Mouse (Mus musculus): ENCODE measurements around the gene Rcc2.

The Rcc2 gene

DNA sequence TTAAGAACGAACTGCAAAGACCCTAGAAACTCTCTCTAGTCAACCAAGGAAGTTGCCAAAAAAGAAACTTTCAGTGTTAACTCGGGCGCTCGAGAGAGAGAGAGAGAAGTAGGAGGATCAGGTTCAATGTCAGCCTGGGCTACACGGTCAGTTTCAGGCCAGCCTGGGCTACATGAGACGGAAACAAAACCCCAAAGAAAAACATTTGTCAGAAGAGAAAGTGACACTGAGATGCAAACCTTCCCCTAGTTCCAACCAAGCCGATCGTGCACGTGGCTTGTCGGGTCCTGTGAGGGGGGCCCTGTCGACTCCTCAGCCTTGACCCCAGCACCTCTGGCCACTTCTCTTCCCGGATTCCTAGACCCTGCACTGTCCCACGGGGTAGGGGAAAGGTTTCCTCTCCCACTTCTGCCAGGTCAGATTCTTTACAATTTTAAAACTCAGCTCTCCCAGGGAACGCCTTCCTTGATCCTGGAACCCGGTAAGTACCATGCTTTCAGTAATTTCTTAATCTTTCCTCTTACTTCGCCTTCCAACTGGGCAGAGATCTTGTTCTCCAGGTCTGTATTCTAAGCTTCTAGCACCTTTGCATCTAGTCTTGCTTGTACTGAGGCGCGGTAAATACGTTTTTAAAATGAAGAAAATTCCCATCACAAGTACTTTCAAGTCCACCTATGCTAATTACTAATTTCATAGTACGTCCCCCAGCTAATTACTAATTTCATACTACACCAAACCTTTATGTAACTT, at the start of gene Rcc2:
Gene Rcc2, plus strand, starts transcription at position 273 of the 750 bp plus-strand sequence.
- peak; percentile 39 for DNase-seq (ENCODE audit: low read depth, low spot score)

DNA sequence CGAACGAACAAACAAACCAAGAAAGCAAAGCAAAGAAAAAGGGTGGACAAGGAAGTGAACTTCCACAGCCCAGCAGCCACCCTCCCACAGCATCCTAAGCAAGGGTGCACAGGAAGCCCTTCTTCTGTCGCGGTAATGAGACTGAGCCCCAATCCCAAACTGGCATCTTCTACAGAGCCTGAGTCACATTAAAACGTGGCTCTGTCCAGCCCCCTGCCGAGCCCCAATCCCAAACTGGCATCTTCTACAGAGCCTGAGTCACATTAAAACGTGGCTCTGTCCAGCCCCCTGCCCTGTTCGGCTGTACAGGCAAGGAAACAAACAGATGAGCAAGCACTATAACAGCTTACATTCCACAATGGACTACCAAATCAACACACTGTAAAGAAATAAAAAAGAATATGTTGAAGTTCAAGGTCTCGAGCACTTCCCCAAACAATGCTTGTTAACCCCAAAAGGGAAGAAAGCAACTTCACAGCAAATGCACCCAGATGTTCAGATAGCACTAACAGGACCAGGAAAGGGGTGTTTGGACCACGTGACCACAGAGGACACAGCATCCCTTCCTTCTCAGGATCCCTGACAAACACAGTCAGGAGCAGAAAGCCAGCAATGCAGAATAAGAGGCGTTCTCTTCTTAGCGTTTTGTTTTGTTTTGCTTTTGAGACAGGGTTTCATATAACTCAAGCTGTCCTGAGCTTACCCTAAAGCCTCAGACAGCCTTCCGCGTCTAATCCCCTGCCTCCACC, 46.3 kb upstream of the Rcc2 start:
- DNase-seq (ENCODE audit: low read depth, low spot score): no peak

DNA sequence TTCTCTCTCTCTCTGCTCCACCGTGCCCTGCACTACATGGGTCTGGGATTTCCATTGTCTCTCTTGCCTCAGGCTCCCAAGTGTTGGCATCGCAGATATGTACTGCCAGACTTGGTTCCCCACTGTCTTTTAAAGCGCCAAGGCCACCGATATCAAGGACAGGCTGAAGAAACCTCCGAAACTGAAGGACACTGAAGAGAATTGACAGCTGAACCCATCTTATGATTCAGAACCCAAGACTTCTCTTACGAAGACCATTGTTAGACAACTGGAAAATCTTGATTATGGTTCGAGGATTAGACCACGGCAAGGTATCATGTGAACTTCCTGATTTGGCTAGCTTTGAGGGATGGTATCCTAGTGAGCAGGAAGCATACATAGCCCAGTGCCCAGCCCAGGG, 45.5 kb upstream of the Rcc2 start:
- no peak for DNase-seq (ENCODE audit: low read depth, low spot score)

DNA sequence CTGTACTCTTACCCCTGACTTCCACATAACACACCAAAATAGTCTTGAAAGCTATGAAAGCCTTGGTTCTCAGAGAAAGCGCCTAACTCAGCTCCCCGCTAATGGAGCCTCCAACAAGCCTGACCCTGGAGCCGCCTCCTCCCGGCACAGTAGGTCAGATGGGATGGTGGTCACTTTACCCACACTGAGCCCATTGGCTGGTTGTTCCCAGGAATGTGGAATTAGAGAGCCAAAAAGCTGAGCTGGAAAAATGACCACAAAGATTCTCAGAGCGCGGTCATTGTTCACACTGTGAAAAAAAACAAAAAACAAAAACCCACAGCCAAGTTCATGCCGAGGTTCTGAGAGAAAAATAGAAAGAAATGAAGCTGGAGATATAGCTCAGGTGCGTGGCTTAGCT, 43.8 kb upstream of the Rcc2 start:
- DNase-seq (ENCODE audit: low read depth, low spot score): peak; percentile 92

DNA sequence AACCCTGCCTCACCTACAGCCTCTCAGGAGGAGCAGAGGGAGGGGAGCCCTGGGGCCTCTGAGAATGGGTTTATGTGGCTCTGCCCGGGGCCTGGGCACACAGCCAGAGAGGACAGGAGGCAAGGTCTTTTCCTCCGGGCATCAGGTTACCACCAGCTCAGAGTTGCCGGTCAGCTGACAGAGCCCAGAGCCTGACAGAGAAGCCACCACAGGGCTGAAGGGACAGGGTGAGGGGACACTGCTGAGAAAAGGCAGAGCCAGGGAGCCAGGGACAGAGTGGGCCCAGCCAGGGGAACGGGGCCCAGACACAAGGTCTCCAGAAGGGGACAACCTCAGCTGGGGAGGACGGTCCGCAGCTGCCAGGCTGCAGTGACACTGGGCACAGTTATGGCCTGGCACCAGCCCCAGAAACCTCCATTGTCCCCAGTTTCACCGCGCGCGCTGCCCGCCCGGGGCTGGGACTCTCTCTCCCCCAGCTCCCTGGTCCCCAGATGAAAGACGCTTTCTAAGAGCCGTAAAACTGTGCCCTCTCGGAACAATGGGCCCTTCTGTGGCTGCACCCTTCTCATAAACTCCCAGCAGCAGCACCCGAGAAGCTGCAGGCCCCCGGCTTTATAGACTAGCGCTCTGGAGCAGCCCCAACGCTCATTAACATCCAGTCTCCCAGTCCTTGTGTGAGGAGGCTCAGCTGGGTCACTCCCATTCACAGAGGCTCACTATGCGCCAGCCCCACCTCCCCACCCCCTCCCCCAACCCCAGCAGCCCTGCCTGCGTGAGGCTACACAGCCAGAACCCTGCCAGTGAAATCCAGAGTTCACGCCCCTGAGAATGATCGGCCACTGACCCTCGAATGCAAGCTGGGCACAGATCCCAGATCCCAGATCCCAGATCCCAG, 42.4 kb upstream of the Rcc2 start:
- peak; percentile 83 for DNase-seq (ENCODE audit: low read depth, low spot score)

DNA sequence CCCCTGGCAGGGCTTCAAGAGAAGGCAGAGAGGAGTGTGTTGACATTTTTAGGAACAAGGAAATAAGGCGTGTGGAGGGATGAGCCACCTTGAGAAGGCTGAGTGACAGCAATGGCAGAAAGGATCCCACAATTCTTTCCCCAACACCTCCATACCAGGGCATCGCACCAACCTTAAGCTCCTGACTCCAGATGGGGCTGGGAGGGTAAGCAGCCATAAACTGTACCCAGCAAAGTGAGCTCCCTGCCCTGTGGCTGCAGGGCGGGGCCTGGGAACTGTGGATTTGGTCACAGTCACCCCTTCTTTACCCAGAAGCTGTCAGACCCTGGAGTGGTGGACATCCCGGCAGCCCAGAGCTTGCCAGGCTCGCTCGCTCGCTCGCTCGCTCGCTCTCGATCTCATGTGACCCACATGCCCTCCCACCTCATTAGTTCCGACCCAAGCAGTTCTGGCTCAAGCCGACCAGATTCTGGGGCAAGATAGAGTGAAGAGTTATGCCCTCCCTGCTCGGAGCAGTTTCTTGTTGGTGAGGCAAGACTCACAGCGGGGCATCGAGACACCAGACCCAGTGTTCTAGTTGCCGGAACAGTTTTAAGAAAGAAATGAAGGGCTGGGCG, 38.8 kb upstream of the Rcc2 start:
- DNase-seq (ENCODE audit: low read depth, low spot score): no peak

DNA sequence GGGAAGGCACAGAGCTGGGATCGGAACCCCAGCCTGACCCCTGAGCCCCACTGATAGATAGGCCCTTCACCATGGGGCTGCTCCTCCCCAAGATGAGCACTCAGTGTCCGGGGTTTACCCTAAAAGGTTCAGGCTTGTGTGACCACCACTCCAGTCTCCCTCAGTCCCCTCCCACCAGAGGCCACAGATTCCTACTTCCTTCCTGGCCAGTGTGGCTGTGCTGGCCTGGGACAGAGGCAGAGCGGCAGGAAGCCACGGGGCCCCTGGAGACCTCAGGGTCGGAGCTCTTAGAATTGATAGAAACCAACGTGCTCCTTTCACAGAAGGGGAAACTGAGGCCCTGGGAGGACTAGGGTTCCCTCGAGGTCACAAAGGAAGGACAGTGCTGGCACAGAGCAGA, 37.9 kb upstream of the Rcc2 start:
- no peak for DNase-seq (ENCODE audit: low read depth, low spot score)

DNA sequence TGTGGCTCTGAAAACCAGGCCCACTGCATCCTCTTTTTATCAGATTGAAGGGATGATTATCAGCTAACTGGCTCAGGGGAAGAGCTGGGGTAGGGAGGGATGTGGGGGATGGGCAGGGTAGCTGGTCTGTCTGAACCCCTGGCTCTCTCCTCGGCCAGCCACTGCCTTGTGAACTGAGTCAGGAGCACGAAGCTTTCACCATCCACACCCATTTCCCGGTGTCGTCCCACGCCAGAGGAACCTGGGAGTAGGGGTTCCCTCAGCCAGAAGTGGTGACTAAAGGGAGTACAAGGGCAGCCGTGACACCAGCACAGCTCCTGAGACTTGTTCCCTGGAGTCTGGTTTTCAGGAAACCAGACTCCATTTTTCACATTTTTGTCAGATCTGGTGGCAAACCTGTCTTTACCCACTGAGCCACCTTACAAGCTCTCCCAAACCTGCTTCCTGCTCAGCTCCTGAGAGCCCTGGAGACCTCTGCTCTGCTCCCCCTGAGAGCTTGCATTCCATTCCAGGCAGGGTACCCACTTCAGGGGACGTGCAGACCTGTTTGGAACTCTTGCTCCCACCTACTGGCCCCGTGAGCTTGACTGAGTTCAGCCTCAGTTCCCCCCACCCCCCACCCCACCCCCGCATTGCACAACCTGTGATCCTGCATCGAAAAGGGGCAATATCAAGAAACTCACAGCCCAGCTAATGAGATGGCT, 37.3 kb upstream of the Rcc2 start:
- DNase-seq (ENCODE audit: low read depth, low spot score): no peak

DNA sequence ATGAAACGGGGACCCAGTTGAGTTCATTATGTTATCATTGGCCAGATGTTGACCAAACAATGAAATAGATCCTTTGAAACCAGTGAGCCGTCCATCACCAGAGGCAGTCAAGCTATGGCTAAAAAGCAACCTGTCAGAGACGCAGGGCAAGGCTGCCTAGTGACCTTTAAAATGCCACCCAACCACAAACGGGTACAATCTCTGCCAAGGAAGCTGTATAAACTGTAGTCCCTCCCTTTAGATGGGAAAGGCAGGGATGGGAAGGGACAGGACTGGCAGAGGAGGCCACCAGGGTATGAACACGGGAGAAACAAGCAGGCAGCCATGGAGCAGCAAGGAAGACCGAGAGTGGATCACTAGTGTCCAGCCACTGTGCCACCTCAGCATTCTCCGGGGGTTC, 35.3 kb upstream of the Rcc2 start:
- no peak for DNase-seq (ENCODE audit: low read depth, low spot score)

DNA sequence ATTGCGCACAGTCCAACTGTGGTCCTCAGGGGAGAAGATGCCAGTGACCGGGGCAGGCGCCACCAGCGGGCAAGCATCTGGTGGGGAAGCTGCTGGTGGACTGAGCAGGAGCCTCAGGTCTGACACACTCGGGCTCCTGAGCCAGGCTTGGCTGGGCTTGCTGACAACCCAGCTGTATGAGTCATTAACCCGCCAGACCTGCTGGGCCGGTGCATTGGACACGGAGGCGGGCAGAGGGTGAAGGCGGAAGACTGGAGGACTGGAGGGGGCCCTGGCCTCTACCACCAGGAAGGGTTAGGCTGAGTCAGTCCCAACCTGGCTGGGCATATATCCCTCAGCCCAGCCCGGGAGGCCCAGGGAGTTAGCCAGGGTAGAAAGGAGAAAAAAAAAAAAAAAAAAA, 34.6 kb upstream of the Rcc2 start, which contains the start of gene Arhgef10l:
Gene Arhgef10l, minus strand, starts transcription at position 253 of the 400 bp plus-strand sequence.
- peak; percentile 89 for DNase-seq (ENCODE audit: low read depth, low spot score)

DNA sequence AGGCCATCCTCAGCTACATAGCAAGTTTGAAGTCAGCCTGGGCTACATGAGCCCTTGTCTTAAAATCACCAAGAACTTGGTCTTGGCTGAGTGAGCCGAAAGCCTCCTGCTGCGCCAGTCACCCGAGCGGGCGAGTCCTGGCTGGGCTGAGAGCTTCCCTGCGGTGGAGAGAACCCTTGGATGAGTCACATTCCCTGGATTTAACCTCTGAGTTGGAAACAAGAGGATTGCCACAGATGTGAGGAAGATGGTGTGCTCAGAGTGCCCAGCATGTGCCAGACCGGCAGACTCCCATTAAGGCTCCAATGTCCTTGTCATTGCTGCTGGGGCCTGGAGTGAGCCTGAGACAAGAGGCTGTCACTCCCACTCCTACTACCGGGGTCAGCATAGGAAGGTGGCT, 32.5 kb upstream of the Rcc2 start:
- peak; percentile 83 for DNase-seq (ENCODE audit: low read depth, low spot score)

DNA sequence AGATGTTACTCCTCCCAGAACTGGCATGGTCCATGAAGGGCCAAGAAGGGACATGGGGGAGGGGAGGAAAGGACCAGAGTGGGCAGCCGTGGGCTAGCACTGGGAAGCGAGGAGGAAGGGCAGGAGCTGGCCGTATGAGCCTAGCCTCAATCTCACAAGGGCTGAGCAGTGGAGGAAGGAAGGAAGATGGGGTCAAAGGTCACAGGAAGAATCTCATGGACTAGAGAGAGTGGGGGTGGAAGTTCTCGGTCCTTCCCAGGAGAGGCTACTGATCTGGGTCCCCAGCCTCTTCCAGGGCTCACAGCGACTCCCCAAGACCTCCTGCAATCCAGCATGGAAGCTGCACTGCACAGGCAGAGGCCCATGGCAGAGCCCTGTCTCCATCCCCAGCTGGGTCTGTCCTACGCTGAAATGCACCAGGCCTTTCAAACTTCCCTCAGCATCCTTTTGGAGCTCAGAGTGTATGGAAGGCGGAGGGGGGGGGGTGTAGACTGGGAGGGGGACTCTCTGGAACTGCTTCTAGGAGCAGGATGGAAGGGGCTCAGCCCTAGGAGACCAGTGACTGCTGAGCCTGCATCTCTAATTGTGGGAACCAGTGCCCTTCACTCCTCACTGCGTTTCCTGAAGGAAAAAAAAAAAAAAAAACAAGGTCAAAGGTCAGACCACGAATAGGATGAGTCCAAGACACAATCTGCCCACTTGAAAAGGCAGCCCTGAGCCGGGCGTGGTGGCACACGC, 26.6 kb upstream of the Rcc2 start:
- no peak for DNase-seq (ENCODE audit: low read depth, low spot score)

DNA sequence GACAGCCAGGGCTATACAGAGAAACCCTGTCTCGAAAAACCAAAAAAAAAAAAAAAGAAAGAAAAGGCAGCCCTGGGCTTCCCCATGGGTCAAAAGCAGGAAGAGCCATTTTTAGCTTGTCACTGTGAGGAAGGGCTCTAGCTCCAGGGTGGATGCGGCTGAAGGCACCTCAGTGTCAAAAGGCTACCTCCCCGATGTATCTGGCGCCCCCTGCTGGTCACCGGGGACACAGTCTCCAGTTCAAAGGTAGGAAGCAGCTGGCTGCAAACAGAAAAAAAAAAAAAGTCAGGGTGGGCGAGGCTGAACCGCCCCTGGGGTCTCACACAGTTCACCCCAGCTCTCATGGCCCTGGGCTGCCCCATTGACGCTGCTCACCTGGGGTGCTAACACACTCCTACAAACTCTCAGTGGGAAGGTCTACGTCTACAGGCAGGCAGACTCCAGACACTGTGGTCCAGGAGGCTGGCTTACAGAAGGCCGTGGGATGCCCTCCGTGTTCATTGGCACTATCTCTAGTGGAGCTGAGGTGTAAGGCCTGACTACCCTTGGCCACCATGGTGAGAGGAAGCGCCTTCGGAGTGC, 25.9 kb upstream of the Rcc2 start:
- peak; percentile 85 for DNase-seq (ENCODE audit: low read depth, low spot score)

DNA sequence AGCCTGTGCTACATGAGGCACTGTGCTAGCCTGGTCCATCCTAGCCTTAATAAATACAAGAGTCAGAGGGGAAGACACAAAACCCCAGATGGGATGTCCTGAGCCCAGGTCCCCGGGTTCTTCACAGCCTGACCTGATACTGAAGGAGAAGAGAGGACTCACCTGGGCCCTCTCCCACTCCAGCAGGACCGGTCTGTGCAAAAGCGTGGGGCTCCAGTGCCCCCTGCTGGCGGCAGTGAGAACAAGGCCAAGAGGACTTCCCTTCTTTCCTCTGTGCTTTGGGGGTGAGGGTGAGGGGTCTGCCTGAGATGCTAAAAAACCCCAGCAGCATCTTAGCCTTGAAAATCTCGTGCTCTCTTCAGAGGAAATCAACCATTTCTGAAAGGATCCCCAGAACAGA, 21.3 kb upstream of the Rcc2 start:
- no peak for DNase-seq (ENCODE audit: low read depth, low spot score)

DNA sequence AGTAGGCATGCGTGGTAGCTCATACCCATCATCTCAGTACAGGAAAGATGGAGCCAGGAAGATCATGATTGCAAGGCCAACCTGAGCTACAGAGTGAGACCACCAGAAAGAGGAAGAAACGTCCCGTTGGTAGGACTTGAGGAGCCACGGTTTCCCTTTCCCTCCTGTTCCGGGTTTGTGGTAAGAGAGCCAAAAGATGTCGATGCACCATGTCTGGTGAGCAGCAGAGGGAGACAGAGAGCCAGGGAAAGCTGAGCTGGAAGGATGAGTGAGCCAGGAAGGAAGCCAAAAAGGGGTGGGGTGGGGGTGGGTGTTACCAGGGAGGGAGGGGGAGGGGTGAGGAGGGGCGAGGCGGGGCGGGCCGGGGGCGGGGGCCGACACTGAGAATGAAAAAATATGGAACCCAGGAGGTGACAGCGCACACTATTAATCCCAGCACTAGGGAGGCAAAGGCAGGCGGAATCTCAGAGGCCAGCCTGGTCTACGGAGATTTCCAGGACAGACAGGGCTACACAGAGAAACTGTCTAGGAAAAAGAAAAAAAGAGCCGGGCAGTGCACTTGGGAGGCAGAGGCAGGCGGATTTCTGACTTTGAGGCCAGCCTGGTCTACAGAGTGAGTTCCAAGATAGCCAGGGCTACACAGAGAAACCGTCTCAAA, 20.5 kb upstream of the Rcc2 start:
- DNase-seq (ENCODE audit: low read depth, low spot score): peak; percentile 90

DNA sequence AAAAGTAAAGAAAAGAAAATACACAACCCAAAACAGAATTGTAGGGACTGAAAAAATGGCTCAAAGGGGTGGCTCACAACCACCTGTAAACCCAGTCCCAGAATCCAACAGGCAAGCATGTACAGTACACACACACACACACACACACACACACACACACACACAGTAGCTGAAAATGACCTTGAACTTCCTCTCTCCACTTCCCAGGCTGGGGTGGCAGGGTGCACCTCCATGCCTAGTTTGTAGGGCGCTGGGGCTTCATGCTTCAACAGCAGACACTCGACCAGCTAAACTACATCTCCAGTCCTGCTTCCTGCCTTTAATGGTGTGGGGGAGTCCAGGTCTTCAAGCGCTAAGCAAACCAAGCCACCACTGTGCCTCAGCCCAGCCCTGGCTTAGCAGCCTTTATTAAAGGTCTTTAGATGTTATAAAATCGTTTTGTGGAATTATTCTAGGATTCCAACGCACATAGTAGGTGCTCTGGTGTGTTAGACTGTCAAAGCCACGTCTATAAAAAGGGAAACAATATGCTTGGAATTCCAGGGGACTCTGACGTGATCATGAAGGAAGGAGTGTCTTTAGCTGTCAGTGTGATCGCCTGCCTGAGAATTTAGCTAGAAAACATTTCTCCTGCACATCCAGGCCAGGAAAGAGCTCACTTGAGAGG, 19.5 kb upstream of the Rcc2 start:
- no peak for DNase-seq (ENCODE audit: low read depth, low spot score)

DNA sequence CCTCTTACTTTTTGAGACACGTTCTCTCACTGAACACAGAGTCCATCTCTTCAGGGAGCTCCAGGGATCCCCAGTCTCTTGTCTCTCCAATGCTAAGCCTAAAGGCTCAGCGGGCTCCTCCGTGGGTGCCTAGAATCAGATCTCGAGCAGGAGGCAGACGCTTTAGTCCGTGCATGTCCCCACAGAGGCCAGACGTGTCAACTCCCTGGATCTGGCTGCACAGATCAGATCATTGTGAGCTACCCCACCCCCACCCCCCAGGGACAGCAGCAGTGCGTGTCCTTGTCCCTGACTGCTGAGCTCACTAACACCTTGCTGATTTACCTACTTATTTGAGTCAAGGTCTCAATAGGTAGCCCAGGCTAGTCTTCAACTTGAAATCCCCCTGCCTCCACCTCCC, 16.7 kb upstream of the Rcc2 start:
- no peak for DNase-seq (ENCODE audit: low read depth, low spot score)

DNA sequence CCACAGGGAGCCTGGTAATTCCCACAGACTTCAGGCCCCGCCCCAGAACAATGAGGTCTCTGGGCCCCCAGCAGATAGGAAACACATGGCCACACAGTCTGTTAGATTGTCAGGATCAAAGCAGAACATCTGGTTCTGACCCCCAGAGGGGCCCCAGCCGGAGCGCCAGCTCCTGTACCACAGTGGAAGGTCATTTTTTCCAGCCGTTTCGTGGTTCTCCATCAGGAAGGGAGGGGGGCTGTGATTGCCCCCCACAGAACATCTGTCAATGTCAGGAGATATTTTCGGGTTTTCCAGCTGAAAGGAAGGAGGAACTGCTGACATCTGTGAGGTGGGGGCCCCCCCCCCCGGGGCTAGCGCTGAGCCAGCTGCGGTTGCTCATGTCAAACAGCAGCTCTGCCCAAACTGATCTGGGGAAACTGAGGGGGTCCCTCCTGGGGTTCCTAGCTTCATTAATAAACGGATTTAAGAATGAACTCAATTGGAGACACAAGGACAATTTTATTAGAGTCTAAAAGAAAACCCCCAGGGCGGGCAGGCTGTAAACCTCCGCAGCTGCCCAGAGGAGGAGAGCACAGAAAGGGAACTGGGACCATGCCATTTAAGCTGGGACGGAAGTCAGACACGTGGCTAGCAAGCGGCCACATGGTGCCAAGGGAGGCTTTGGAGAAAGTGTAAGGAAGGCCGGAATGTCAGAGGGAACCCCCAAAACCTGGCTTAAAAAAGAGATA, 16.0 kb upstream of the Rcc2 start:
- no peak for DNase-seq (ENCODE audit: low read depth, low spot score)
